Mouse (Mus musculus) intestine, embryonic 16.5 days (tissue): ENCODE results near the gene Pgr. TPM values are rescaled to one million over a fixed set of nuclear protein-coding genes. Genes with fewer than 3 reads are reported as not detected.

ENCODE experiments used
- ATAC-seq: fragments of 200-750 bp; cut with Nextera tagmentation; 2 replicates; pipeline ENCODE4 v1.8.0; 2017; ENCODE audit warnings: moderate TSS enrichment, moderate library complexity
- H3K27ac ChIP-seq: fragments of 300-500 bp; sonication (generic); 2 replicates; pipeline ENCODE4 v1.5.1; 2014; ENCODE audit warnings: mild to moderate bottlenecking, low read length
- H3K27me3 ChIP-seq: fragments of 300-500 bp; sonication (generic); replicated peaks from 2 replicates; pipeline ENCODE4 v1.6.1; 2014; ENCODE audit warnings: low read length, control low read depth, mixed read lengths; ENCODE audit not compliant: control insufficient read depth, insufficient read depth
- H3K36me3 ChIP-seq: fragments of 300-500 bp; sonication (generic); 2 replicates; pipeline ENCODE4 v1.6.1; 2014; ENCODE audit warnings: low read length, control low read depth; ENCODE audit not compliant: control insufficient read depth, insufficient read depth
- H3K4me1 ChIP-seq: fragments of 300-500 bp; sonication (generic); 2 replicates; pipeline ENCODE4 v1.6.1; 2014; ENCODE audit warnings: low read length, control low read depth, mixed read lengths; ENCODE audit not compliant: control insufficient read depth, insufficient read depth
- H3K4me2 ChIP-seq: fragments of 300-500 bp; sonication (generic); 2 replicates; pipeline ENCODE4 v1.6.1; 2014; ENCODE audit warnings: low read depth, low read length, control low read depth
- H3K4me3 ChIP-seq: fragments of 300-500 bp; sonication (generic); 2 replicates; pipeline ENCODE4 v1.5.1; 2014; ENCODE audit warnings: mild to moderate bottlenecking, low read length
- H3K9ac ChIP-seq: fragments of 300-500 bp; sonication (generic); 2 replicates; pipeline ENCODE4 v1.6.1; 2014; ENCODE audit warnings: low read depth, low read length
- H3K9me3 ChIP-seq: fragments of 300-500 bp; sonication (generic); 2 replicates; pipeline ENCODE4 v1.6.1; 2016; ENCODE audit warnings: low read length, control low read depth; ENCODE audit not compliant: control insufficient read depth
- WGBS: fragments of 180-500 bp; shearing (Covaris S2); extraction: QIAGEN DNeasy Blood & Tissue Kit; methylation state at CpG from one replicate; pipeline ENCODE4 v1.1.7; 2014; 5-methylcytosine and 5-hydroxymethylcytosine counted together
- polyA plus RNA-seq: library from polyadenylated mRNA; unstranded; fragments of >200 nt; fragmentation: Nextera tagmentation; extraction: Ambion mirVana; gene quantifications from 2 replicates; pipeline ENCODE4 v1.2.1, GENCODE M21; 2015

Pgr gene
- 0.07 and 0.11 TPM in 2 replicates for polyA plus RNA-seq

GRCm38 (mm10) chr9:8899616-8900202 lies at the start of gene Pgr:
TSS of gene Pgr (plus strand) at chr9:8899833.
- Histone ChIP-seq H3K4me3 (peak within 1 kb of the TSS; percentile 56), H3K36me3 (no peaks in the 10 kb centered on the region), H3K27ac (no peak within 1 kb of the TSS), H3K4me1 (peaks cover 21% of the 10 kb centered on the region), H3K27me3 (peaks cover 33% of the 10 kb centered on the region), H3K4me2 (peak within 1 kb of the TSS; percentile 85), H3K9ac (peak within 1 kb of the TSS; percentile 52), H3K9me3 (no peaks in the 10 kb centered on the region)
- ATAC-seq = peak; percentile 62
- WGBS = under 1% methylated on average over 16 of the region's 16 CpGs

DNA sequence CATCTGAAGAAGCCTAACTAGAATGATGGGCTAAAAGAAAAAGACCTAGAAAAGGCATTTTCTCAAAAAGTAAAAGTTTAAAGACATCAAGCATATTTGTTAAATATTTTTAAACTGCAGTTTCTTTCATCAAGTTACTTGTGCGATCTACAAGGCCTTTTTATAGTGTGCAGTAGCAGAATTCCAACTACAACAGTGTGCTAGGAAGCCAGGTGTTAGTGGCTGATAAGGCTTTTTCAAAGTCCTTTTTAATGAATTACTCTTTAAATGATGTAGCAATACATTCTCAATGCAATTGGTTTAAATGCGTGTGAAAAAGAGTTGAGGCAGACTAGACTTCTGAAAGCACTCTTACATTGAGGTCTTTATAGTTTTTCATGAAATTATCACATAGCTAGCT lies 42.2 kb upstream of the Pgr start:
- Histone ChIP-seq H3K4me3 (no peak overlapping the region), H3K9me3 (no peaks in the 10 kb centered on the region), H3K27me3 (no peaks in the 10 kb centered on the region), H3K27ac (no peak overlapping the region), H3K9ac (no peak overlapping the region), H3K4me2 (no peak overlapping the region), H3K4me1 (no peaks in the 10 kb centered on the region), H3K36me3 (no peaks in the 10 kb centered on the region)
- 62% methylated on average over 2 of the region's 2 CpGs for WGBS
- peak; percentile 68 for ATAC-seq

- H3K4me1 ChIP-seq = no peaks in the 10 kb centered on the region
- WGBS = 79% methylated on average over 2 of the region's 2 CpGs
- H3K9me3 ChIP-seq = no peaks in the 10 kb centered on the region
- H3K36me3 ChIP-seq = no peaks in the 10 kb centered on the region
- H3K4me3 ChIP-seq = no peak overlapping the region
- H3K27me3 ChIP-seq = no peaks in the 10 kb centered on the region
- no peak overlapping the region for H3K9ac ChIP-seq
- no peak overlapping the region for H3K27ac ChIP-seq
- no peak for ATAC-seq
- H3K4me2 ChIP-seq = no peak overlapping the region
Observed at GRCm38 (mm10) chr9:8868511-8868910, 31.1 kb upstream of the Pgr start.

GRCm38 (mm10) chr9:8895205-8895604 lies 4.4 kb upstream of the Pgr start:
- 77% methylated on average over 5 of the region's 5 CpGs for WGBS
- H3K36me3 ChIP-seq = no peaks in the 10 kb centered on the region
- H3K27me3 ChIP-seq = peaks cover 10% of the 10 kb centered on the region; the same call in 1 of the 2 replicates
- no peak overlapping the region for H3K27ac ChIP-seq
- no peak overlapping the region for H3K9ac ChIP-seq
- H3K9me3 ChIP-seq = no peaks in the 10 kb centered on the region
- H3K4me2 ChIP-seq = no peak overlapping the region
- no peak overlapping the region for H3K4me3 ChIP-seq
- no peak for ATAC-seq
- peaks cover 4% of the 10 kb centered on the region; the same call in 1 of the 2 replicates for H3K4me1 ChIP-seq

- ATAC-seq = peak; percentile 62
- under 1% methylated on average over 41 of the region's 41 CpGs for WGBS
- Histone ChIP-seq H3K4me3 (peak overlapping the region; percentile 56), H3K27ac (no peak overlapping the region), H3K36me3 (no peaks in the 10 kb centered on the region), H3K9ac (peak overlapping the region; percentile 52), H3K4me2 (peak overlapping the region; percentile 85), H3K9me3 (no peaks in the 10 kb centered on the region), H3K4me1 (peaks cover 21% of the 10 kb centered on the region), H3K27me3 (peaks cover 33% of the 10 kb centered on the region)
Observed at GRCm38 (mm10) chr9:8900203-8901012, 775 bp downstream of the Pgr start.

GRCm38 (mm10) chr9:8901013-8901646 lies 1.5 kb downstream of the Pgr start:
- H3K9ac ChIP-seq = peak overlapping the region; percentile 52
- peaks cover 33% of the 10 kb centered on the region for H3K27me3 ChIP-seq
- H3K9me3 ChIP-seq = no peaks in the 10 kb centered on the region
- ATAC-seq = peak; percentile 63
- H3K4me1 ChIP-seq = peaks cover 21% of the 10 kb centered on the region
- H3K27ac ChIP-seq = no peak overlapping the region
- peak overlapping the region; percentile 56 for H3K4me3 ChIP-seq
- 1% methylated on average over 36 of the region's 36 CpGs for WGBS
- peak overlapping the region; percentile 85 for H3K4me2 ChIP-seq
- H3K36me3 ChIP-seq = no peaks in the 10 kb centered on the region

- peak; percentile 64 for ATAC-seq
- peaks cover 33% of the 10 kb centered on the region for H3K27me3 ChIP-seq
- no peaks in the 10 kb centered on the region for H3K9me3 ChIP-seq
- peaks cover 21% of the 10 kb centered on the region for H3K4me1 ChIP-seq
- peak overlapping the region; percentile 56 for H3K4me3 ChIP-seq
- no peak overlapping the region for H3K27ac ChIP-seq
- peak overlapping the region; percentile 85 for H3K4me2 ChIP-seq
- 2% methylated on average over 34 of the region's 49 CpGs for WGBS
- peak overlapping the region; percentile 52 for H3K9ac ChIP-seq
- H3K36me3 ChIP-seq = no peaks in the 10 kb centered on the region
Observed at GRCm38 (mm10) chr9:8901647-8902131, 2.1 kb downstream of the Pgr start.

DNA sequence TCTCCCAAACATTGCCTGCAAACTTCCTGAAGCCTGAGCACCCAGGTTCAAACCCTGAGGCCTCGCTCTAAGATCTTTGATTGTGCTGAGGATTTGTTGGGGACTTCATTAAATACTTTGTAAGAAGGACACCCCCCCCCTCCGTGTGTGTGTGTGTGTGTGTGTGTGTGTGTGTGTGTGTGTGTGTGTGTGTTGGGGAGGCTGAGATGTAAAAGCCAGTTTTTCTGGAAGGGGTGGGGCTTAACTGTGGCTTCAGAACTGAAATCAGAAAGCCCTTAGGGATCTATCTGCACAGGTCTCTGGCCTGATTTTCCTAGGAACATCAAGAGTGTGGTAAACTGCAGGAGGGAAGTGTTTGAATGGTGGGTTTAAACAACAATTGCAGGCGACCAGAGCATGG lies 2.6 kb downstream of the Pgr start:
- Histone ChIP-seq H3K36me3 (no peaks in the 10 kb centered on the region), H3K4me1 (peaks cover 21% of the 10 kb centered on the region), H3K4me3 (no peak overlapping the region; the same call in 1 of the 2 replicates), H3K9ac (no peak overlapping the region), H3K4me2 (no peak overlapping the region), H3K27me3 (peaks cover 33% of the 10 kb centered on the region), H3K27ac (no peak overlapping the region), H3K9me3 (no peaks in the 10 kb centered on the region)
- whole genome bisulfite sequencing = 39% methylated on average over 3 of the region's 3 CpGs
- no peak for ATAC-seq

GRCm38 (mm10) chr9:8927561-8927960 lies 27.9 kb downstream of the Pgr start:
- H3K4me3 ChIP-seq = no peak overlapping the region
- no peak for ATAC-seq
- 82% methylated on average over 2 of the region's 2 CpGs for WGBS

More at GRCm38 (mm10) chr9:8927561-8927960, 27.9 kb downstream of the Pgr start:
- Histone ChIP-seq H3K27me3 (no peaks in the 10 kb centered on the region), H3K4me2 (no peak overlapping the region), H3K27ac (no peak overlapping the region), H3K9ac (no peak overlapping the region), H3K36me3 (no peaks in the 10 kb centered on the region), H3K4me1 (no peaks in the 10 kb centered on the region), H3K9me3 (no peaks in the 10 kb centered on the region)
